Mouse (Mus musculus) mature B cell (primary cell): ENCODE measurements around the gene Odf3.

Experiments
- in situ Hi-C: fragments of 300-500 bp; cut with MboI; formaldehyde crosslinking; loops from 2 replicates; pipeline ENCODE4 v1.14.3; 2019

Odf3 gene

GRCm38 (mm10) chr7:140847755-140848580 is at the start of gene Odf3:
Odf3 (plus strand) TSS chr7:140847805.
- in situ Hi-C loops = loop anchor here (5.0 kb wide), 2 partner anchors 54 to 204 kb away; partner anchors contain the start of gene Cox8b

GRCm38 (mm10) chr7:140798212-140798611 is 49.4 kb upstream of the Odf3 start:
- in situ Hi-C loops = no loop called here

GRCm38 (mm10) chr7:140802629-140803028 is 45.0 kb upstream of the Odf3 start:
- in situ Hi-C loops = no loop called here

GRCm38 (mm10) chr7:140805704-140806103 is 41.9 kb upstream of the Odf3 start:
- in situ Hi-C loops = no loop called here

- in situ Hi-C loops = no loop called here
These were observed 37.1 kb upstream of the Odf3 start for GRCm38 (mm10) chr7:140810496-140810895.

- in situ Hi-C loops = no loop called here
These were observed 35.9 kb upstream of the Odf3 start for GRCm38 (mm10) chr7:140811714-140812113.

- in situ Hi-C loops = no loop called here
These were observed 34.8 kb upstream of the Odf3 start for GRCm38 (mm10) chr7:140812850-140813249.

- in situ Hi-C loops = no loop called here
These were observed 27.4 kb upstream of the Odf3 start for GRCm38 (mm10) chr7:140820173-140820572.

- in situ Hi-C loops = no loop called here
These were observed 26.3 kb upstream of the Odf3 start for GRCm38 (mm10) chr7:140821305-140821652.

GRCm38 (mm10) chr7:140821653-140822329 is 25.8 kb upstream of the Odf3 start, which contains the start of gene Zfp941:
Zfp941 (minus strand) TSS chr7:140822178.
- in situ Hi-C loops = no loop called here

- in situ Hi-C loops = no loop called here
These were observed 24.9 kb upstream of the Odf3 start for GRCm38 (mm10) chr7:140822731-140823130.

GRCm38 (mm10) chr7:140828171-140828881 is 19.3 kb upstream of the Odf3 start:
- in situ Hi-C loops = no loop called here

GRCm38 (mm10) chr7:140831447-140831846 is 16.2 kb upstream of the Odf3 start:
- in situ Hi-C loops = no loop called here

- in situ Hi-C loops = no loop called here
These were observed 14.3 kb upstream of the Odf3 start for GRCm38 (mm10) chr7:140833341-140833740.

GRCm38 (mm10) chr7:140834968-140835757 is 12.4 kb upstream of the Odf3 start, which contains the start of gene Urah:
Urah (plus strand) TSS chr7:140835018.
- in situ Hi-C loops = no loop called here

GRCm38 (mm10) chr7:140835758-140836087 is 11.9 kb upstream of the Odf3 start:
- in situ Hi-C loops = no loop called here

GRCm38 (mm10) chr7:140836243-140837115 is 11.1 kb upstream of the Odf3 start:
- in situ Hi-C loops = no loop called here

GRCm38 (mm10) chr7:140839556-140839955 is 8.0 kb upstream of the Odf3 start:
- in situ Hi-C loops = no loop called here

GRCm38 (mm10) chr7:140840750-140841735 is 6.6 kb upstream of the Odf3 start:
- in situ Hi-C loops = no loop called here

GRCm38 (mm10) chr7:140843806-140844205 is 3.8 kb upstream of the Odf3 start:
- in situ Hi-C loops = no loop called here
